Mouse (Mus musculus): ENCODE results near the gene Shpk. TPM values are rescaled to one million over a fixed set of nuclear protein-coding genes. Genes with fewer than 3 reads are reported as not detected.

Gene Shpk
- total RNA-seq, 2 experiments from 2014 or later, result 2.2 TPM

DNA sequence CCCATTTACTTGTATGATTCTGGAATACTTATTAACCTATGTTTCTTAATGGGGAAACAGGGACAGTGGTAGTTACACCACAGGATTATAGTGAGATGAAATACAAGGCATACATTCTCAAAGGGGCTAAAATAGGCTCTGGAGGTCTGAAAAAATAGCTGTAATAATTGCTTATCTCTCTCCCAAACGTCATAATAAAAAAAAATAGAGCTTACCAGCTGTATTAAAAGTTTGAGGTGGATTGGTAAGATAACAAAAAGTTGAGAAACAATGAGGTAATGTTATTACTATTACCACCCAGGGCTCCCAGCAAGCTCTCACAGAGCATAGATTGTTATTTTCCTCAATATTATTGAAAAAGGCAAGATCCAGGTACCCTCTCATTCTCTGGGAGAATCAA, 1.1 kb upstream of the Shpk start:
- intact Hi-C loops (cut with DNase I), result no loop called here
- DNase-seq (ENCODE audit: low spot score in 2 of 2), result no peak

- intact Hi-C loops (cut with DNase I), result no loop called here
- peak; percentile 86 to 92 for DNase-seq (ENCODE audit: low spot score in 2 of 2)
These were observed 544 bp upstream of the Shpk start, which contains the start of gene Ctns for GRCm38 (mm10) chr11:73198603-73199229. Gene Ctns, minus strand, starts transcription at chr11:73199042.

GRCm38 (mm10) chr11:73199879-73200278, 619 bp downstream of the Shpk start:
- no peak for DNase-seq (ENCODE audit: low spot score in 2 of 2)
- intact Hi-C loops (cut with DNase I), result no loop called here

GRCm38 (mm10) chr11:73201021-73201420, 1.8 kb downstream of the Shpk start:
- DNase-seq (ENCODE audit: low spot score in 2 of 2), result no peak
- intact Hi-C loops (cut with DNase I), result no loop called here

GRCm38 (mm10) chr11:73201597-73201996, 2.3 kb downstream of the Shpk start:
- no peak for DNase-seq (ENCODE audit: low spot score in 2 of 2)
- intact Hi-C loops (cut with DNase I), result no loop called here

GRCm38 (mm10) chr11:73203895-73204294, 4.6 kb downstream of the Shpk start:
- intact Hi-C loops (cut with DNase I), result no loop called here
- DNase-seq (ENCODE audit: low spot score in 2 of 2), result no peak

DNA sequence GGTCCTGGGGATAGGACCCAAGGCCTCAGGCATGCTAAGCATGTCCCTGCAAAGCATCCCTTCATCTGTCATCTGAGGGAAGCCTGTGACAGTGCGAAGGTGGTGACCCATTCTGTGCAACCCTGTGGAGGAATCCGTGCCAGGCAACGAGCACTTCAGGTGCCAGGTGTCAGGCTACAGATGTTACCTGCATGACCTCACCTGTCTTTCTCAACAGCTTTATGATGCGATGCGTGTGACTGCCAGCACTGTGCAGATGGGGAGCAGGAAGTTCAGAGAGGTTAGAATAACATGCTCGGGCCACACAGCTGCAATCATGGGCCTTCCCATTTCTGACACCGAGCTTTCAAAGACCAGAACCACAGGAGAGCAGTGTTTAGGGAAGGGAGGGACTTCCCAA, 5.9 kb downstream of the Shpk start:
- intact Hi-C loops (cut with DNase I), result no loop called here

GRCm38 (mm10) chr11:73207621-73208020, 8.4 kb downstream of the Shpk start:
- intact Hi-C loops (cut with DNase I), result no loop called here

More for the DNA sequence above, 5.9 kb downstream of the Shpk start:
- no peak for DNase-seq (ENCODE audit: low spot score in 2 of 2)

DNA sequence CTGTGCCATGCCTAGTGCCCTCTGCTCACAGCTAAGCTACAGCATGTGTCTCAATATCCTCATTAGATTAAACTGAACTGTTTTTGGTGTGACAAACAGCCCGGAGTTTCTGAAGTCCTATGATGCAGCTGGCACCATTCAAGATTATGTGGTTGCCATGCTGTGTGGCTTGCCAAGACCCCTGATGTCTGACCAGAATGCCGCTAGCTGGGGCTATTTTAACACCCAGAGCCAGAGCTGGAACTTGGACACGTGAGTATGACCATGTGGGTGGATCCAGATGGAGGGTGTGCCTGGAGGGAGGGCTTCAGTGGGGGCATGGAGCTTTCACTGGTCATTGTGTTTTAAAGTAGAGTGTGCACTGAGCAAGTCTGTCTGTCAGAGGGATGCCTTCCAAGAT, 14.7 kb downstream of the Shpk start:
- intact Hi-C loops (cut with DNase I), result no loop called here
- no peak for DNase-seq (ENCODE audit: low spot score in 2 of 2)

More at GRCm38 (mm10) chr11:73207621-73208020, 8.4 kb downstream of the Shpk start:
- DNase-seq (ENCODE audit: low spot score in 2 of 2), result no peak

DNA sequence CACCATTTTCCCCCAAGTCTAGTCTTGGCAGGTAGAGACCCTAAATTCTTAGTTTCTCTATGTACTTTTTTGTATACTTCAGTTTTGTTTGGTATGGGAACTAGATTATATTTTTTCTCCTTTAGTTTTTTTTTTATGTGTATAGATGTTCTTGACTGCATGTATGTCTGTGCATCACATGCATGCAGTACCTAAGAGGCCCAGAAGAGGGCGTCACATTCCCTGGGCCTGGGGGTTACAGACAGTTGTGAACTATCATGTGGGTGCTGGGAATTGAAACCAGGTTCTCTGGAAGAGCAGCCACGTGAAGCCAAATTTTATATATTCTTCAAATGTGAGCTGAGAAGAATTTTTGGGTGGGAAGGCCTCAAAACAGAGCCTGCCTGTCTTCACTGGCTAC, 20.4 kb downstream of the Shpk start:
- intact Hi-C loops (cut with DNase I), result no loop called here
- DNase-seq (ENCODE audit: low spot score in 2 of 2), result no peak

DNA sequence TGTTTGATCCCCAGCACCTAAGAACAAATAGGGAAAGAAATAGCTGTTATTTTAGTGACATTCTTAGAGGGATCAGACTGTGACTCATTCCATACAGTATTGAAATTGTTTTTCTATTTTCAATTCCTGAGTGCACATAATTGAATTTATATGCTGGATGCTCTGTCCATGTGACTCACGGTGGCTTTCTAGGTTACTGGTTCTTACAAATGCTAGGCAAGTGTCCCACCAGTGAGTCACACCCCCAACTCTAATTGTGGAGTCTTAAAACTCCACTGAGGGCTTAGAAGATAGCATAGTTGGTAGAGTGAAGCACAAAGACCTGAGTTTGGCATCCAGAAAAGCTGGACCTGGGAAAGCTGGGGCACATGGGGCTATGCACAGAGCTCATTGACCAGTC, 21.4 kb downstream of the Shpk start:
- no peak for DNase-seq (ENCODE audit: low spot score in 2 of 2)
- intact Hi-C loops (cut with DNase I), result no loop called here

DNA sequence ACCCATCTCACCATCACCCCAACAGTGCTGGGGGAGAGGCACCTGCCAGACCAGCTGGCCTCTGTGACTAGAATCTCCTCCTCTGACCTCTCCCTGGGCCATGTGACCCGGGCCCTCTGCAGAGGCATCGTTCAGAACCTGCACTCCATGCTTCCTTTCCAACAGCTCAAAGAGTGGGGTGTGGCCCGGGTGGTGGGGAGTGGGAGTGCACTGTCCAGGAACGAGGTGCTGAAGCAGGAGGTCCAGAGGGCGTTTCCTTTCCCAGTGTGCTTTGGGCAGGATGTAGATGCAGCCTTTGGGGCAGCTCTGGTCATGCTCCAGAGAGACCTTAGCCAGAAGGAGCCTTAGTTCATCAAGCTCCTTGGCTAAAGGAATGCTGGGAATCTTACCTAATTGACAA, 23.6 kb downstream of the Shpk start:
- no peak for DNase-seq (ENCODE audit: low spot score in 2 of 2)
- intact Hi-C loops (cut with DNase I), result no loop called here

- no peak for DNase-seq (ENCODE audit: low spot score in 2 of 2)
- intact Hi-C loops (cut with DNase I), result no loop called here
These were observed 24.7 kb downstream of the Shpk start for GRCm38 (mm10) chr11:73223966-73224365.

DNA sequence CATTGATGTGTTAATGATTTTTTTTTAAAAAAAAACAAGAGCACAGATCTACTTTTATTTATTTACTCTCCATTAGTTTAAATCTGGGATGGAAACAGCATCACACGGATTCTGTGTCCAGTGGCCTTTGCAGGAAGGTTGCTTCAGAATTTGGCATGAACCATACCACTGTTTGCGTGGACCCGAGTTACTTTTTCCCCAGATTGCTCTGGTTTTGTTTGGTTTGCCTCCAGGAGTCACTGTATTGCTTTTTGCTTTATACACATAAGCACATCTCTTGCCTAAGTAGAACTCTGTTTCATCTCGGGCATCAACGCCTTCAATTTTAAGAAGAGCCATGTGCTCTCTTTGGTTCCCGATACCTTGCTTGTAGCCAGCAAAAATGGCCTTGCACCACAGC, 26.6 kb downstream of the Shpk start:
- no peak for DNase-seq (ENCODE audit: low spot score in 2 of 2)
- intact Hi-C loops (cut with DNase I), result no loop called here

GRCm38 (mm10) chr11:73228881-73229280, 29.6 kb downstream of the Shpk start:
- DNase-seq (ENCODE audit: low spot score in 2 of 2), result no peak
- intact Hi-C loops (cut with DNase I), result no loop called here

DNA sequence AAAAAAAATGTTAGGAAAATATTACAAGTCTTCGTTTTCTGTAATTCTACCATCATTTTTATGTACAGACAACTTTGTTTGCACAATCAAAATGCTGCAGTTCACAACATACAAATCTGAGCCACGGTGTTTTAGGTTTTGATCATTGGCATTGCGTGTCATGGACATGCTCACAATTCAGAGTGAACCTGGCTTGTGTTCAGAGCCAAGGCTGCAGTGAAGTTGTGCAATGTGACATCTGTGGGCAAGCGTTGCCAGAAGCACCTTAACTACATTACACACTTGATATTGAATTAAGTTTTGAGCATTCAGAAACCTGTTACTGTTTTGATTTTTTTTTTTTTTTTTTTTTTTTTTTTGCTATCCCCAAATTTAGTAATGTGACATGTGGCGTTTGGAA, 30.8 kb downstream of the Shpk start:
- intact Hi-C loops (cut with DNase I), result no loop called here
- no peak for DNase-seq (ENCODE audit: low spot score in 2 of 2)

GRCm38 (mm10) chr11:73232513-73232912, 33.3 kb downstream of the Shpk start:
- intact Hi-C loops (cut with DNase I), result no loop called here
- DNase-seq (ENCODE audit: low spot score in 2 of 2), result peak in 1 of 2 experiments; percentile 79

- intact Hi-C loops (cut with DNase I), result no loop called here
These were observed 34.7 kb downstream of the Shpk start, which contains the start of gene Trpv1 for GRCm38 (mm10) chr11:73233992-73234391. Gene Trpv1, plus strand, starts transcription at chr11:73234292.

GRCm38 (mm10) chr11:73235990-73236701, 36.9 kb downstream of the Shpk start:
- no peak for DNase-seq (ENCODE audit: low spot score in 2 of 2)
- intact Hi-C loops (cut with DNase I), result no loop called here

More at GRCm38 (mm10) chr11:73233992-73234391, 34.7 kb downstream of the Shpk start, which contains the start of gene Trpv1:
- no peak for DNase-seq (ENCODE audit: low spot score in 2 of 2)

- intact Hi-C loops (cut with DNase I), result no loop called here
- no peak for DNase-seq (ENCODE audit: low spot score in 2 of 2)
These were observed 37.5 kb downstream of the Shpk start for GRCm38 (mm10) chr11:73236731-73237130.

GRCm38 (mm10) chr11:73242199-73242598, 42.9 kb downstream of the Shpk start:
- DNase-seq (ENCODE audit: low spot score in 2 of 2), result no peak
- intact Hi-C loops (cut with DNase I), result no loop called here

All from left cerebral cortex, postnatal 14 days (tissue).